Mouse (Mus musculus) heart, postnatal 0 days (tissue): Measurements from ENCODE around the gene Adcyap1r1.
A peak's percentile ranks its signal among the peaks of the same experiment; 100 is the strongest.

ENCODE experiments used
- CTCF ChIP-seq: IDR thresholded peaks from 2 replicates; pipeline ENCODE4 v1.5.1; 2016; ENCODE audit warnings: antibody characterized with exemption, control low read depth, low read depth
- EP300 ChIP-seq: IDR thresholded peaks from 2 replicates; pipeline ENCODE4 v1.6.1; 2016; ENCODE audit warnings: antibody characterized with exemption, low read depth

GRCm38 (mm10) chr6:55519605-55520201 is 67.9 kb downstream of the Adcyap1r1 start:
- TF ChIP-seq CTCF (peak; percentile 90), EP300 (no peak)
